Mouse (Mus musculus): ENCODE data around the gene Ecm2.

Ecm2 gene

GRCm38 (mm10) chr13:49507176-49507575 lies 2.6 kb downstream of the Ecm2 start:
- DNase-seq (ENCODE audit: low read depth), result no peak

- peak; percentile 7 for DNase-seq (ENCODE audit: low read depth)
These were observed 14.2 kb downstream of the Ecm2 start for GRCm38 (mm10) chr13:49518761-49519160.

- DNase-seq (ENCODE audit: low read depth), result no peak
These were observed 21.6 kb downstream of the Ecm2 start for GRCm38 (mm10) chr13:49526235-49526634.

- no peak for DNase-seq (ENCODE audit: low read depth)
These were observed 26.0 kb downstream of the Ecm2 start for GRCm38 (mm10) chr13:49530636-49531035.

DNA sequence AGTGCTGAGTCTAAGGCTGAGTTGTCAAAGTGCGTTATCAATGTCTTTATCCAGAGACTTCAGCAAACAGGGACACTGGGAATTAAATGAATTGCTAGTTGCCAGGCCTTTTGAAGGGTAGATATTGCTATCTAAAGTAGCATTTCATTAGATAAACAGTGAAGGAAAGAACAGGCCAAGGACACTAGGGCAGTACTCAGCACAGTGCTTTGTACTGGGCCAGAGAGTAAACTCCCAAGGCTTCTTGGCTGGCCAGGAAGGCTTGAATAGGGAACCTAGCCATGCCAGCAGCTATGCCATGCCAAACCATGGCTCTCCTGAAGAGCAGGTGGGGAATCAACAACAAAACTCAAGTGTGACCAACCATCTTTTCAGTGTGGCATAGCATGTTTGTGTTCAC lies 32.3 kb downstream of the Ecm2 start:
- DNase-seq (ENCODE audit: low read depth), result no peak

GRCm38 (mm10) chr13:49538693-49539092 lies 34.1 kb downstream of the Ecm2 start:
- DNase-seq (ENCODE audit: low read depth), result no peak

DNA sequence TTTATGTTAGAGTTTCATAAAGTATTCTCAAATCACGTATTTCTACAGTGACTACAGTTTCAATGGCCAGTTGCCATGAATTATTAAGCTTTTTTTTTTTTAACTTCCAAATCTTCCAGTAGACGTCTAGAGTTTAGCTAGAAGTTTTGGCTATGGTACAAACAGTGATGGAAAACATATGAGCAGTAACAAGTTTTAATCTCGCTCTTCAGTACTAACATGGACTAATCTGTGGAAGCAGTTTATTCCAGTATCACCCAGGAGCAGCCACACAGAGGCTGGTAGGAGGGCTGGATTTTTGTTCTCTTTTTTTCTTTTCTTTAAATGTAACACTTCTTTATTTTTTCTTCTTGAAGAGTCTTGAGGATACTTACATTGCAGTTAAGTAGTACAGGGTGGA lies 39.7 kb downstream of the Ecm2 start, which contains the start of gene Aspn:
Aspn (plus strand) TSS at position 165 of the 400 bp plus-strand sequence.
- DNase-seq (ENCODE audit: low read depth), result no peak

- DNase-seq (ENCODE audit: low read depth), result no peak
These were observed 41.0 kb downstream of the Ecm2 start for GRCm38 (mm10) chr13:49545646-49546045.

DNA sequence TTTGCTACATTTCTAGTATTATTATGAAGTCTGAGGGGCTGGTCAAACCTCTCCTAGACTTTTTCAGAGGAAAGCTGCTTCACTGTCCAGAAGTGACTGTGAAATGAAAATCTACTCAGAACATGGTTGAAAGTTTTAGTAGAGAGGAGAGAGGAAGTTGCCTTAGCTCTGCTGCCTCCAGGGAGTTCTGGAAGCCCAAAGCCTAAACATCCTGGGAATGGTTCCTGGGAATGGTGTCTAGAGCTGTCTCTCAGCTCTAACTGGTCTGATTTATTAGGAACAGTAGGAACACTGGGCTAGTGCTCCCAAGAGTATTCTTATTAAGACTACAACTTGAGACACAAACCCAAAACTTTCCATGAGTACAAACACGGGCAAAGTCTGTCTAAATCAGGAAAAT lies 41.9 kb downstream of the Ecm2 start:
- DNase-seq (ENCODE audit: low read depth), result no peak

GRCm38 (mm10) chr13:49547563-49548150 lies 43.0 kb downstream of the Ecm2 start:
- no peak for DNase-seq (ENCODE audit: low read depth)

DNA sequence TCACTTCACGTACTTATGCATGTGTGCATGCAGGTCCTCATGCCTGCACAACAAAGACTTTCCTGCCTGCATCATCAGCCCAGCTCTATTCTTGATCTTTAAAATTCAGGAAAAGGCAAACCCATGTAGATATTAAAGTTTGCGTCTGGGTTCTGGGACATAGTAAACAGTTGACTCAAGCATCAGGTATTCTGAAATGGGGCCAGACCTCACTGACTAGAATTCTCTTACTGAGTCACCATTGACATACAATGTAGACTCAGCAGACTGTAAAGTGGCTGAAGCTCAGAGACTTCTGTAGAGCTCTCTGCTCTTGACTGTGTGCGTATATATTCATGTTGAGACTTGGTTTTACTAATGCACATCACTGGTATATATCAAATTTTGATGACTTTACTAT lies 45.0 kb downstream of the Ecm2 start:
- DNase-seq (ENCODE audit: low read depth), result no peak

DNA sequence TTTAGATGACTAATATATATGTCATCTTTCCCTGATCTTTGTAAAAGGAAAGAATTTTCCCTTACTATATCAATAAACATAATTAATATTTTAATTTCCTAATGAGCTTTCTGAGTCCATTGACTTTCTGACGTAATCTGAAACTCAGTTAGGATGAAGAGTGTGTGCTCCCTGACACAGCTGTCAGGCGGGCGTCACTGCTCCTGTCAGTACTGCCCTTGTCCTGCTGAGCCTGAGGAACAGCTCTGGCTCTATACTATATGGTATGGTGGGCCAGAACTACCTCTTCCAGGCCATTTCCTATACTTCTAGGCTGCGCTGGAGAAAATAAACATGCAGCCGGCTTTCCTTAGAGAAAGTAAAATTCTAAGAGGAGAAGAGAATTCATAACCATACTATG lies 49.9 kb downstream of the Ecm2 start:
- no peak for DNase-seq (ENCODE audit: low read depth)

DNA sequence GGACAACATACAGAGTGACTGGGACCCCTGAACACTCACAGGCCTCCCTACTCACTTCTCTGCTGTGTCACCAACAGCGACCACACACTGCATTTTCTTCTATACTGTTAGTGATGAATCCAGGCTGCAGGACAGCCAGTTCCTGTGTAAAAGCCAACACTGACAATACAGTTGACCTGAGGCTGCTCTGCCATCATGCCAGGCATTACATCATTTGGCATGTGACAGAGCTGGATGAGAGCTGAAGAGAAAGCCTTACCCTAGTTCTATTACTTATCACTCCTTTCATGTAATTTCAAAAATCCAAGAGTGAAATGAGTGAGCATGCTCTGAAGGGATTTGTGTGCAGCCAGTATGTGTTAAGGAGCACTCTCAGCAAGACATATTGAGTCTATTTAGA lies 51.6 kb downstream of the Ecm2 start:
- no peak for DNase-seq (ENCODE audit: low read depth)

GRCm38 (mm10) chr13:49556924-49557323 lies 52.3 kb downstream of the Ecm2 start:
- DNase-seq (ENCODE audit: low read depth), result no peak

GRCm38 (mm10) chr13:49559185-49559584 lies 54.6 kb downstream of the Ecm2 start:
- no peak for DNase-seq (ENCODE audit: low read depth)

DNA sequence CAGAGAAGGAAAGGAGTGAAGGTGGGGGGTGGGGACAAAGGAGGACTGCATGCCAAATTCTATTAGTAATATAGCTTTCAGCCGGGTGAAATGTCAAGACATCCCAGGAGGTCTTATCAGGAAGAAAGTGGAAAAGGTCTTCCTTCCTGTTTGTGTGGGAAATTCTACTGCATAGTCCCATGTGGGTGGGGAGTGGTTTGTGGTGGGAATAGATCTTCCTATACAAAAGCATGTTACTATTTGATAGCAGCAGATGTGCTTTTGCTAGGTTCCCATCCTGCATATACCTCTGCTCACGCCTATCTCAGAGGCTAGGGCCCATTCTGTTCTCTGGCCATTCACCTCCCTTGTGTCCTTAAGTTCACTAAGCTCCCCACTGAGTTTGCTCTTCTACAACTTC lies 56.3 kb downstream of the Ecm2 start:
- DNase-seq (ENCODE audit: low read depth), result peak; percentile 17

DNA sequence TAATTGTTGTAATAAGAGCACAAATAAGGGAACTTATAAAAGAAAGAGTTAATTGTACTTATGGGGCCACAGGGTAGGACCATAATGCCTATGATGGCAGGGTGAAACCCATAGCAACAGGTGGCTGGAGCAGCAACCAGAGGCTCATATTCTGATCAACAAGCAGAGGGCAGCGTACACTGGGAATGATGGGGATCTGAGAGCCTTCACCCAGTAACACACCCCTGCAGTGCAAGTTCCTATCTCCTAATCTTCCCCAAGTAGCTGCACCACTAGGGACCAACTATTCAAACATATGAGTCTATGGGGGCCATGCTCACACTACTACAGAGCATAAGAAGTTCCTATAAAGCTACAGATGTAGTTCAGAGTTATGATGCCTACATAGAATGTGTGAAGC lies 59.7 kb downstream of the Ecm2 start:
- DNase-seq (ENCODE audit: low read depth), result no peak

GRCm38 (mm10) chr13:49570371-49570770 lies 65.8 kb downstream of the Ecm2 start:
- DNase-seq (ENCODE audit: low read depth), result no peak

DNA sequence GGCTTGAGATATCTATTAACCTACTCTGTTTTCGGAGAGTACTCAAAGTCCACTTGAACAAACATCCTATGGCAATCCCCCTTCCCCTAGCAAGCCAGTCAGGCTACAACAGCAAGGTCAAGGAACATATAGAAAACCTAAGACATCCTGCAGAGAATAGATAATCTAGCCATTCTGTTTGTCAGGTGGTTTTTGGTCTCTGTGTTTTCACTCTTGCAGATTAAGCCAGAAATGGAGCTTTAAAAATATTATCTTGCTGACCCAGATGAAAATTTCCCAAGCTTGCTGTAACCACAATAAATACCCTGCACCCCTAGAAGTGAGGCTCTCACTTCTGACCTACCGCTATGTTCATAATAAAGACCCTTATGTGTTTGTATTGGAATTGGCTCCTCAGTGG lies 66.8 kb downstream of the Ecm2 start:
- DNase-seq (ENCODE audit: low read depth), result peak; percentile 25

GRCm38 (mm10) chr13:49581541-49582530 lies 77.2 kb downstream of the Ecm2 start, which contains the start of gene Omd:
Gene Omd, plus strand, starts transcription at chr13:49582462.
- no peak for DNase-seq (ENCODE audit: low read depth)

Data from c-Kit-positive CD71-negative TER-119-negative erythroid progenitor cells, embryonic 14.5 days (primary cell).